ENCODE assay signal across 24 mouse cellular contexts in the genomic region with DNA sequence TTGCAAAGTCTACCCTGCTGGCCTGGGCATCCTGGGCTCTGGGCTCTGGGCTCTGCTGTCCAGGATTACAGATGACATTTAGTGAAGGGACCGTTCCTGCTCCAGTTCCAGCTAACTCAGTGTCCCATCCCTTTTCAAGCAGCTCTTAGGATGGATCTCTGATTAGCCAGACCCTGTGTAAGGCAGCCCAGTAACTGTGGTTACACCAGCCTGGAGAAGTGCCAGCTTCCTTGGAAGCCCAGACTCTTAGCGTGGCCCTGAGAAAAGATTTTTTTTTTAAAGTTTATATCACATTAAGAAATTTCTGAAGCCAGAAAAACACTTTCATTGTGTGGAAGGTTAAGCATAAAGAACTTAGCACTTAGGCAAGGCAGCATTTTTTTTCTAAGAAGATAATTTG.
A peak's percentile ranks its signal among the peaks of the same experiment; 100 is the strongest.
DNase-seq lines count a peak whose midpoint lies in the region; ATAC-seq and TF ChIP-seq lines count a peak whose summit lies in the region.
"Had no signal": no experiment of that assay in that cellular context is flagged by ENCODE, and none has a peak within 500 bp of the region (broad histone marks: within the 10 kb centered on the region; RNA-seq: fewer than 3 reads in every experiment).

No protein-coding gene starts in this region.

- H3K4me2 ChIP-seq in hindbrain, postnatal 0 days (ENCODE audit: low read depth, low read length): no peak overlapping the region
- H3K4me2 ChIP-seq in hindbrain, embryonic 16.5 days (ENCODE audit: low read length): no peak overlapping the region
- H3K4me2 ChIP-seq in midbrain, postnatal 0 days (ENCODE audit: low read depth, low read length, poor library complexity, severe bottlenecking): no peak overlapping the region
- H3K4me2 ChIP-seq in midbrain, embryonic 16.5 days (ENCODE audit: low read length): no peak overlapping the region
- H3K4me2 ChIP-seq: embryonic facial prominence, embryonic 15.5 days; forebrain, embryonic 12.5 days; heart, embryonic 15.5 days; neural tube, embryonic 13.5 days; stomach, embryonic 15.5 days had no signal

- H3K36me3 ChIP-seq in hindbrain, postnatal 0 days (ENCODE audit: insufficient read depth, low read length): no peaks in the 10 kb centered on the region
- no peaks in the 10 kb centered on the region for H3K36me3 ChIP-seq in hindbrain, embryonic 16.5 days (ENCODE audit: control insufficient read depth, insufficient read depth, low read length)
- no peaks in the 10 kb centered on the region for H3K36me3 ChIP-seq in midbrain, postnatal 0 days (ENCODE audit: insufficient read depth, low read length)
- no peaks in the 10 kb centered on the region for H3K36me3 ChIP-seq in midbrain, embryonic 16.5 days (ENCODE audit: control insufficient read depth, insufficient read depth, low read length)
- H3K36me3 ChIP-seq: embryonic facial prominence, embryonic 15.5 days; forebrain, embryonic 12.5 days; heart, embryonic 15.5 days; hindbrain, embryonic 10.5 days; neural tube, embryonic 13.5 days; stomach, embryonic 15.5 days had no signal

- no peak overlapping the region for H3K4me3 ChIP-seq in hindbrain, postnatal 0 days (ENCODE audit: low read length)
- no peak overlapping the region for H3K4me3 ChIP-seq in hindbrain, embryonic 16.5 days (ENCODE audit: low read length)
- H3K4me3 ChIP-seq in midbrain, postnatal 0 days (ENCODE audit: low read depth, low read length): no peak overlapping the region
- H3K4me3 ChIP-seq in midbrain, embryonic 16.5 days (ENCODE audit: low read depth, low read length): no peak overlapping the region
- H3K4me3 ChIP-seq: embryonic facial prominence, embryonic 15.5 days; forebrain, embryonic 12.5 days; gastrocnemius, adult 2 months; heart, embryonic 15.5 days; hindbrain, embryonic 10.5 days; neural tube, embryonic 13.5 days; stomach, embryonic 15.5 days had no signal

- no peaks in the 10 kb centered on the region for H3K27me3 ChIP-seq in hindbrain, postnatal 0 days (ENCODE audit: insufficient read depth, low read length)
- H3K27me3 ChIP-seq in hindbrain, embryonic 16.5 days (replicated peaks; ENCODE audit: control insufficient read depth, insufficient read depth, low read length): no peaks in the 10 kb centered on the region
- H3K27me3 ChIP-seq in midbrain, postnatal 0 days (ENCODE audit: insufficient read depth, low read length): no peaks in the 10 kb centered on the region
- no peaks in the 10 kb centered on the region for H3K27me3 ChIP-seq in midbrain, embryonic 16.5 days (ENCODE audit: control insufficient read depth, insufficient read depth, low read depth, low read length)
- H3K27me3 ChIP-seq: embryonic facial prominence, embryonic 15.5 days; forebrain, embryonic 12.5 days; heart, embryonic 15.5 days; neural tube, embryonic 13.5 days; stomach, embryonic 15.5 days had no signal

- peak; percentile 54 for DNase-seq in adrenal gland, postnatal 14 days
- no peak for DNase-seq in adrenal gland, adult 18-20 months (ENCODE audit: low spot score in 2 of 2)
- DNase-seq in hindbrain, postnatal 0 days (ENCODE audit: low spot score): peak; percentile 54
- peak; percentile 41 for DNase-seq in midbrain, postnatal 0 days (ENCODE audit: low spot score)
- peak; percentile 47 to 50 for DNase-seq in adrenal gland, postnatal 36 days
- no peak for DNase-seq in frontal cortex, postnatal 14 days (ENCODE audit: low spot score in 2 of 2)
- DNase-seq: cerebellum, adult 18-20 months; gastrocnemius, adult 2 months; heart, adult 18-20 months; kidney, adult 8-10 months; layer of hippocampus, postnatal 36 days; lung, adult 2 months; retina, postnatal 1 day; spleen, adult 18-20 months; thymus, adult 2 months had no signal

- H3K9ac ChIP-seq in hindbrain, postnatal 0 days (replicated peaks; ENCODE audit: low read length): no peak overlapping the region
- no peak overlapping the region for H3K9ac ChIP-seq in hindbrain, embryonic 16.5 days (ENCODE audit: low read depth, low read length)
- H3K9ac ChIP-seq in midbrain, postnatal 0 days (replicated peaks; ENCODE audit: low read length, poor library complexity, severe bottlenecking): no peak overlapping the region
- no peak overlapping the region for H3K9ac ChIP-seq in midbrain, embryonic 16.5 days (ENCODE audit: low read depth, low read length)
- H3K9ac ChIP-seq: embryonic facial prominence, embryonic 15.5 days; forebrain, embryonic 12.5 days; heart, embryonic 15.5 days; neural tube, embryonic 13.5 days; stomach, embryonic 15.5 days had no signal

- H3K9me3 ChIP-seq in hindbrain, postnatal 0 days (ENCODE audit: low read length): no peaks in the 10 kb centered on the region
- no peaks in the 10 kb centered on the region for H3K9me3 ChIP-seq in hindbrain, embryonic 16.5 days (ENCODE audit: control insufficient read depth, low read length)
- H3K9me3 ChIP-seq in midbrain, postnatal 0 days (ENCODE audit: low read length): no peaks in the 10 kb centered on the region
- no peaks in the 10 kb centered on the region for H3K9me3 ChIP-seq in midbrain, embryonic 16.5 days (replicated peaks; ENCODE audit: control insufficient read depth, low read length, poor library complexity, severe bottlenecking)
- H3K9me3 ChIP-seq: embryonic facial prominence, embryonic 15.5 days; forebrain, embryonic 12.5 days; heart, embryonic 15.5 days; hindbrain, embryonic 10.5 days; neural tube, embryonic 13.5 days; stomach, embryonic 15.5 days had no signal

- 30% methylated on average over 2 of the region's 2 CpGs for WGBS in hindbrain, postnatal 0 days
- 31% methylated on average over 2 of the region's 2 CpGs for WGBS in hindbrain, embryonic 16.5 days
- WGBS in midbrain, postnatal 0 days: 25% methylated on average over 2 of the region's 2 CpGs
- WGBS in midbrain, embryonic 16.5 days: 33% methylated on average over 2 of the region's 2 CpGs

- H3K4me1 ChIP-seq in hindbrain, postnatal 0 days (ENCODE audit: insufficient read depth, low read length): no peaks in the 10 kb centered on the region
- 0 out of 2 replicates have a peak, but pooled peaks cover 3% of the 10 kb centered on the region for H3K4me1 ChIP-seq in hindbrain, embryonic 16.5 days (ENCODE audit: control insufficient read depth, insufficient read depth, low read depth, low read length)
- no peaks in the 10 kb centered on the region for H3K4me1 ChIP-seq in midbrain, postnatal 0 days (ENCODE audit: insufficient read depth, low read length)
- H3K4me1 ChIP-seq in midbrain, embryonic 16.5 days (ENCODE audit: control insufficient read depth, insufficient read depth, low read length): no peaks in the 10 kb centered on the region; the same call in 1 of the 2 replicates
- H3K4me1 ChIP-seq: embryonic facial prominence, embryonic 15.5 days; forebrain, embryonic 12.5 days; heart, embryonic 15.5 days; neural tube, embryonic 13.5 days; stomach, embryonic 15.5 days had no signal

- H3K27ac ChIP-seq in hindbrain, postnatal 0 days: no peak overlapping the region
- H3K27ac ChIP-seq in hindbrain, embryonic 16.5 days (ENCODE audit: low read depth, low read length): no peak overlapping the region
- H3K27ac ChIP-seq in midbrain, postnatal 0 days (ENCODE audit: low read depth, low read length): no peak overlapping the region
- no peak overlapping the region for H3K27ac ChIP-seq in midbrain, embryonic 16.5 days (ENCODE audit: low read length)
- H3K27ac ChIP-seq: embryonic facial prominence, embryonic 15.5 days; forebrain, embryonic 12.5 days; gastrocnemius, adult 2 months; heart, embryonic 15.5 days; hindbrain, embryonic 10.5 days; neural tube, embryonic 13.5 days; stomach, embryonic 15.5 days had no signal

- TF ChIP-seq CTCF in hindbrain, postnatal 0 days (IDR thresholded peaks at IDR 0.05; ENCODE audit: low read depth): no peak
- TF ChIP-seq CTCF in midbrain, postnatal 0 days (IDR thresholded peaks at IDR 0.05): no peak

- ATAC-seq in hindbrain, postnatal 0 days: no peak
- no peak for ATAC-seq in hindbrain, embryonic 16.5 days
- ATAC-seq in midbrain, postnatal 0 days (ENCODE audit: low FRiP score): no peak
- no peak for ATAC-seq in midbrain, embryonic 16.5 days
- ATAC-seq: inflammation-experienced regulatory T-cells, adult 6 months had no signal

Comparison
In these comparisons a context has a peak if more than half of its experiments do, and no peak if none do; other contexts are left out.
1. DNase-seq: peak in adrenal gland, postnatal 14 days (single experiment), hindbrain, postnatal 0 days (single experiment), midbrain, postnatal 0 days (single experiment) and adrenal gland, postnatal 36 days (2 of 2); none in adrenal gland, adult 18-20 months (0 of 2) and frontal cortex, postnatal 14 days (0 of 2).